Mouse (Mus musculus): ENCODE data around the gene Bahd1. TPM values are rescaled to one million over a fixed set of nuclear protein-coding genes. Genes with fewer than 3 reads are reported as not detected.

Bahd1 gene
- 2.2 TPM for polyA plus RNA-seq (2017; shearing (Covaris generic))

DNA sequence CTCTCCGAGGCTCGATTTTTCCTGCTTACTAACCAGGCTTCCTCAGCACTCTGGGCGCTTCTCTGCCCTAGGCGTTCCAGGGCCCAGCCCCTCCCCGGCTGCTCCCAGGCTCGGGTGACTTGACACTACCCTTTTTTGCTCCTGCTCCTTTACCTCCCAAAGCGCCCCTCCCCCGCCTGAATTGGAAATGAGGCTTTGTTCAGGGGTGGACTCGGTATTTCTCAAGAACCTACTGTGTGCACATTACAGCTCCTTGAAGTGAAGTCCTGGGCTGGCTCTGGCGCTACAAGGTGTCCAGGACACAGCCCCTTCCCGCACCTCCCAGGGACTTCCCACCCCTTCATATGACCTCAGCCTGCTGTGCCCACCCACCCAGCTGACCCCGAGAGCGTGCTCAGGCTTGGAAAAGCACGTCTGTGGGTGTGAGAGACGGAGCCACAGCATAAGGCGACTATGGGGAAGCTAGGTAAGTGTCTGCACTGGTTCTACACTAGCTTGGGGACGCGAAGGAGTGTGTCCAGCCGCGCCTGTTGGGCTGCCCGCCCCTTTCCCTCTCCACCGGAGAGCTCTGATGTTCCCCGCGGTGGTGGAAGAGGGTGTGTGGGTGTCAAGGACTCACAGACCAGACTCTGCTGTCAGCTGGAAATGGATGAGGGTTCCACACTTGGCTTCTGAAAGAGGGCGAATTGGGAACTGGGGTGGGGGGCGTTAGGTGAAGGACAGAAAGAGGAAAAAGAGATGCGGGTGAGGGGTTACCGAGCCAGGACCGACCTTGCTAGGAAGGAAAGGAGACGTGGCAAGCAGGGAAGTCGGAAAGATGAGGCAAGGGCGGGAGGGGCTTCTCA is at the start of gene Bahd1:
TSS of gene Bahd1 (plus strand) at position 397 of the 845 bp plus-strand sequence.

DNA sequence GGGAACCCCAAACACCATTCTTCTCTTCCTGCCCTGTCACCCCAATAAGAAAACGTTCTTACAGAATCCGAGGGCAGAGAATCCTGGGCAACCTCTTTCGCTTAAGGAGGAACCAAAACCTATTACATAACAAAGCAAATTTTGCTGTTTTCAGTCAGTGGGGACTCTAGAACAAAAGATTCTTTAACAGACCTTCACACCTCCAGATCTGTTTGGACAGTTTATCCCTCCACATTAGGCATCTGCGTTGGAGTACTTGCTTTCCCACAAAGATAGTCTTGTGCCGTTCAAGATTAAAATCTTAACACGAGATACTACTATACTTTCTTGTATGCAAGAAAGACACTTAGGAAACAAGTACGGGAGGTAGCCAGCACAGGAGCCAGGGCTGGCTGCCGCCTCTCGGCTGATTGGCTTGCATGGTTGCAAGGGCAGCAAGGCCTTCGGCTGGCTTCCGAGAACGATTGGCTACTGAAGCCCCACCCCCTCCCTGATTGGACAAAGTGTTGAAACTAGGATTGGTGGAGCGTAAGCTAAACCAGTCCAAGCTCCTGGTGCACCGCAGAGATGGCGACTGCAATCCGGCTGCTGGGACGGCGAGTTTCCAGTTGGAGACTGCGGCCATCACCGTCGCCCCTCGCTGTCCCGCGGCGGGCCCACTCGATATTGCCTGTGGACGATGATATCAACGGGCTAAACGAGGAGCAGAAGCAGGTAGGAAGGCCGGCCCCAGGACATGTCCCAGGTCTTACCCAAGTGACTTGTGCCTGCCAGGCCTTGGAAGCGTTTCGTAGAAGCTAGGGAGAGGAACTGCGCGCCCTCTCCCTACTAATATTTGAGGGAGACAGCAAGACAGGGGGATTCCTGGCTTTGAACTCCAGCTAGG is 38.5 kb upstream of the Bahd1 start, which contains the start of gene Ivd:
TSS of gene Ivd (plus strand) at position 501 of the 886 bp plus-strand sequence.

GRCm38 (mm10) chr2:118926361-118926997 is 26.3 kb downstream of the Bahd1 start, which contains the start of gene Chst14:
Chst14 (plus strand) TSS chr2:118926496.

Other genes with a start within 250 kb of the Bahd1 start
- 0.07 TPM for gene Pak6, start 237.1 kb upstream of the Bahd1 start, polyA plus RNA-seq (2017; shearing (Covaris generic))
- gene Ankrd63, start 196.4 kb upstream of the Bahd1 start, polyA plus RNA-seq (2017; shearing (Covaris generic)): not detected
- 47.4 TPM for gene Plcb2, start 171.9 kb upstream of the Bahd1 start, polyA plus RNA-seq (2017; shearing (Covaris generic))
- gene Inafm2, start 154.6 kb upstream of the Bahd1 start, polyA plus RNA-seq (2017; shearing (Covaris generic)): 3.2 TPM
- gene Ccdc9b, start 137.7 kb upstream of the Bahd1 start, polyA plus RNA-seq (2017; shearing (Covaris generic)): not detected
- gene Phgr1, start 127.6 kb upstream of the Bahd1 start, polyA plus RNA-seq (2017; shearing (Covaris generic)): not detected
- not detected for gene Disp2, start 120.7 kb upstream of the Bahd1 start, polyA plus RNA-seq (2017; shearing (Covaris generic))
- gene Knstrn, start 86.4 kb upstream of the Bahd1 start, polyA plus RNA-seq (2017; shearing (Covaris generic)): 13.7 TPM
- 84.0 TPM for gene Ivd, start 38.4 kb upstream of the Bahd1 start, polyA plus RNA-seq (2017; shearing (Covaris generic))
- gene Chst14, start 26.1 kb downstream of the Bahd1 start, polyA plus RNA-seq (2017; shearing (Covaris generic)): 4.7 TPM
- 27.1 TPM for gene Ccdc32, start 129.0 kb downstream of the Bahd1 start, polyA plus RNA-seq (2017; shearing (Covaris generic))
- 3.0 TPM for gene Rpusd2, start 134.4 kb downstream of the Bahd1 start, polyA plus RNA-seq (2017; shearing (Covaris generic))
- gene Knl1, start 146.7 kb downstream of the Bahd1 start, polyA plus RNA-seq (2017; shearing (Covaris generic)): 3.4 TPM
- 8.4 TPM for gene Rad51, start 212.4 kb downstream of the Bahd1 start, polyA plus RNA-seq (2017; shearing (Covaris generic))

All from inflammation-experienced regulatory T-cells, adult 16 weeks (primary cell).